Mouse (Mus musculus) small intestine, adult 2 months (tissue): ENCODE measurements around the gene Wdr72.

Source experiments
- CTCF ChIP-seq: fragments of 200-500 bp; IDR thresholded peaks from 2 replicates; pipeline ENCODE4 v1.5.1; 2012; ENCODE audit warnings: low read depth, mild to moderate bottlenecking, control low read depth, inconsistent platforms, low read length, moderate library complexity, mixed read lengths; ENCODE audit not compliant: insufficient replicate concordance, insufficient read length; ENCODE audit errors: extremely low read depth
- POLR2A ChIP-seq: fragments of 200-500 bp; IDR thresholded peaks from 2 replicates; pipeline ENCODE4 v1.6.1; 2012; ENCODE audit warnings: low read depth, mild to moderate bottlenecking, control low read depth, inconsistent platforms, low read length, moderate library complexity

DNA sequence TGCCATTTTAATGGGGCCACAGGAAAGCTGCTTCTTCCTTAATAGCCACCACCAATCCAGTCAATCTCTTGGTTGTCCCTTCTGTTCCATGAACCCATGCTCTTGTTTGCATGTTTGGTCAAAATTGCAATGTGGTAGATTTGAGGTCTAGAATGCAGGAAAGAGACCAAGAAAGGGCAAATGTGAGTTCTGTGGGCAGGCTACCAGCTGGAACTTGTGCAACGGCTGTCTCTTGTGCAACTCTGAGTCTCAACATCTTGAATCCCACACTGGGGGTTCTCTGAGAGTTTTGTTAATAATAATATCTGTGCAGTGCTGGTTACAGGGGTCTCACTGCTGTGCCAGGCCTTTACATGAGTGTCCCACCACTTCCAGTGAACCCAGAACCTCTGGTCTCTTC is 208.6 kb downstream of the Wdr72 start:
- TF ChIP-seq CTCF: no peak
- TF ChIP-seq POLR2A: no peak
